Mouse (Mus musculus) cerebellum, adult 11 months (tissue): ENCODE results near the gene BC049352.
A peak's percentile ranks its signal among the peaks of the same experiment; 100 is the strongest.

Experiments
- DNase-seq: peaks from one replicate; pipeline ENCODE4 v3.0.0; 2022

The BC049352 gene

GRCm38 (mm10) chr9:45195468-45195867, 13.7 kb downstream of the BC049352 start:
- DNase-seq, result no peak

GRCm38 (mm10) chr9:45196125-45196830, 14.5 kb downstream of the BC049352 start:
- DNase-seq, result no peak

- no peak for DNase-seq
Measured at GRCm38 (mm10) chr9:45197549-45197948, 15.7 kb downstream of the BC049352 start.

- no peak for DNase-seq
Measured at GRCm38 (mm10) chr9:45201319-45201947, 19.6 kb downstream of the BC049352 start.

- DNase-seq, result no peak
Measured at GRCm38 (mm10) chr9:45202021-45202798, 20.4 kb downstream of the BC049352 start.

- DNase-seq, result no peak
Measured at GRCm38 (mm10) chr9:45203797-45204410, 22.1 kb downstream of the BC049352 start, which contains the start of gene Tmprss4. Gene Tmprss4 (minus strand): TSS chr9:45204092.

GRCm38 (mm10) chr9:45205143-45205542, 23.3 kb downstream of the BC049352 start:
- no peak for DNase-seq

- DNase-seq, result no peak
Measured at GRCm38 (mm10) chr9:45206121-45206520, 24.3 kb downstream of the BC049352 start.

GRCm38 (mm10) chr9:45207015-45207743, 25.4 kb downstream of the BC049352 start:
- DNase-seq, result no peak

- DNase-seq, result no peak
Measured at GRCm38 (mm10) chr9:45212001-45212400, 30.2 kb downstream of the BC049352 start.

GRCm38 (mm10) chr9:45215526-45216179, 33.8 kb downstream of the BC049352 start:
- DNase-seq, result no peak

GRCm38 (mm10) chr9:45219644-45220043, 37.8 kb downstream of the BC049352 start:
- DNase-seq, result no peak

- peak; percentile 88 for DNase-seq
Measured at GRCm38 (mm10) chr9:45221567-45221966, 39.8 kb downstream of the BC049352 start.

- no peak for DNase-seq
Measured at GRCm38 (mm10) chr9:45229359-45229758, 47.6 kb downstream of the BC049352 start.

- no peak for DNase-seq
Measured at GRCm38 (mm10) chr9:45235668-45236227, 53.9 kb downstream of the BC049352 start.

GRCm38 (mm10) chr9:45236744-45237143, 54.9 kb downstream of the BC049352 start:
- no peak for DNase-seq

GRCm38 (mm10) chr9:45241397-45241796, 59.6 kb downstream of the BC049352 start:
- no peak for DNase-seq

- DNase-seq, result no peak
Measured at GRCm38 (mm10) chr9:45245432-45245831, 63.6 kb downstream of the BC049352 start.

GRCm38 (mm10) chr9:45246060-45246459, 64.3 kb downstream of the BC049352 start:
- DNase-seq, result no peak

GRCm38 (mm10) chr9:45247536-45247935, 65.7 kb downstream of the BC049352 start:
- no peak for DNase-seq

GRCm38 (mm10) chr9:45250306-45250705, 68.5 kb downstream of the BC049352 start:
- no peak for DNase-seq

- no peak for DNase-seq
Measured at GRCm38 (mm10) chr9:45251281-45251680, 69.5 kb downstream of the BC049352 start.
